Mouse (Mus musculus) layer of hippocampus, adult 8-10 months (tissue): ENCODE results near the gene Rasgef1a. TPM values are rescaled to one million over a fixed set of nuclear protein-coding genes. Genes with fewer than 3 reads are reported as not detected.
A peak's percentile ranks its signal among the peaks of the same experiment; 100 is the strongest.

ENCODE experiments used
- DNase-seq, 2 experiments: peaks; one replicate each; pipeline ENCODE4 v3.0.0; 2022; ENCODE audit warnings: low spot score in 2 of 2
- microRNA-seq, 2 experiments: library from miRNA; unstranded; fragments of <30 nt; microRNA quantifications; one replicate each; pipeline ENCODE4 v1.2.0; 2022
- total RNA-seq, 4 experiments: library from RNA; stranded (reverse); gene quantifications; 2 replicates each; pipeline ENCODE4 v1.2.4; 2022

The Rasgef1a gene
- total RNA-seq, 4 experiments from 2014 or later = 183 to 212 (median 202) TPM

GRCm38 (mm10) chr6:118126577-118126976, 115.3 kb downstream of the Rasgef1a start:
- no peak for DNase-seq

GRCm38 (mm10) chr6:118127198-118127597, 116.0 kb downstream of the Rasgef1a start:
- no peak for DNase-seq

DNA sequence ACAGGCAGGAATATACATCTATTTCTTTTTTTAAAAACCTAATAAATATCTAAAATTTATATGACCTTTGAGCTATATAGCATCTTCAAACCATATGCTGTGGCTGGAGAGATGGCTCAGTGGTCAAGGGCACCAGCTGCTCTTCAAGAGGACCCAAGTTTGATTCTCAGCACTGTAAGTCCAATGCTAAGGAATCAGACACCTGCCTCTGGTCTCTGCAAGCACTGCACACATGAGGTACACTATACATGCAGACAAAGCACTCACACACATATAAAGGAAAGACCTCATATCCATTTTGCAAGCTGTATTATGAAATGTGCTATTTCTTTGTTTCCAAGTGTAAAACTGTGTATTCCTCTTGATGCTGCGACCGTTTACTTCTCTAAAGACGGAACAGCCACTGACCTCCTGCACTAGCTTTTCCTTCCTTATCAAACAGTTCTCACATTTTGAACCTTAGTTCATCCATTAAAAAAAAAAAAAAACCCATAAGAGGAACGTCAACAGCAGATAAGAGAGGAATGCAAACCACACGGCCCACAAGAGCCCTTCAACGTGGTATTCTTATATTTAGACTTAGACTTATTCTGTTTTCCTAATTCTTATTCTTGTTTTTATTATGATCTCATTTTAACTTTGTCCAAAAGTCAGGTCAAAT, 116.7 kb downstream of the Rasgef1a start:
- no peak for DNase-seq

DNA sequence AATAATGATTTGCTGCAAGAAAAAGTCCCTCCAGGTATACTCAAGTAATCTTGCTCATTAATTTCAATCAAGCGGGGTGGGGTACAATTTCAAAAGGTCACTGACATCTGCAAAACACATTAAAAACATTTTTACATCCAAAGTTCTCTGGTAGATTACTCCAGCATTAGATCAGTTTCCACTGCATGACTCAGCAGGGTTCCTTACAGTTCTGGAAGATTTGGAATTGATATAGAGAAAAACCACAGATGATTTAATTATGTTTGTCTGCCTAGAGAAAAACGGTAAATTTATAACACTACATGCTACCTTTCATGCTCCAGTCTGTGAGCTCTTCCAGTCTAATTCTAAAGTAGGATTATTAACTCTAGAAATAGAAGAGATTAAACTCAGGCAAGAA, 118.8 kb downstream of the Rasgef1a start:
- DNase-seq = no peak

DNA sequence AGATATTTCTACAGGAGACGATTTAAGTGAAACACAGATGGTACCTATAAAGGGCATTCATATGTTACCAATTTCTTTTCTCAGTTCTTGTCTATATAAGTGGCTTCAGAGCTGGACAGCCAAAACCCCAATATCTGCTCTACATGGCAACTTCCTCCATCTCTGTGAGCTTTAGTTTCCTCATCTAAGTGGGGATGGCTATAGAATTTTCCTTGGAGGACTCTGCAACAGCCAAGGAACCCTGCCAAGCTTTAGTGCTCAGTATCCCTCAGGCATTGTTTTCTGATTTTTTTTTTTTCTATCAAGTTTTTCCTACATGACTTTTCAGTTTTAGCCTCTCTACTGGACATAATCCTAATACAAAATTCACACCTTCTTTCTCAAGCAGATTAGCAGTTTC, 123.2 kb downstream of the Rasgef1a start:
- no peak for DNase-seq

GRCm38 (mm10) chr6:118137148-118137547, 125.9 kb downstream of the Rasgef1a start:
- no peak for DNase-seq

- peak; percentile 82 to 89 for DNase-seq
Measured at GRCm38 (mm10) chr6:118138731-118139709, 127.8 kb downstream of the Rasgef1a start, which contains the start of gene Csgalnact2. Gene Csgalnact2, minus strand, starts transcription at chr6:118139140.

DNA sequence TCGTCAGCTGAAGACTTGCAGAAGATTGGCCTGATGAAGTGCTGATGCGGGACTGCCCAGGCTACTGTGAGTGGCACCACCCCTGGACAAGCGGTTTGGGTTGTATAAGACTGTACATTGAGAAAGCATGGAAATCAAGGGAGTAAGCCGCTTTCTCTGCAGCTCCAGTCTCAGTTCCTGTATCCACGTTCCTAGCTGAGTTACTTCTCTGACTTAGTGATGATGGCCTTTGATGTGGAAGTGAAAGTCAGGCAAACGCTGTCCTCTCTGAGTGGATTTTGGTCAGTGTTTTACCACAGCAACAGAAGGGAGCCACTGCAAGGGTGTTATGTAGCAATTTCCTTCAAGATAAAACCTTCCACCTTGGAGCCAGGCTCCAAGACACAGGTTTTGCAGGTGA, 129.7 kb downstream of the Rasgef1a start:
- no peak for DNase-seq

Small RNA genes lying within 50 kb of the gene (microRNA-seq; reads per million reads assigned to microRNA genes)
- gene Mir7044 = 46.6 to 57.4 reads per million in 2 experiments

Other genes with a start within 250 kb of the Rasgef1a start
- 10 to 100 TPM; 48.0 to 51.4 (median 50.4) TPM for gene Zfp637, start 170.3 kb upstream of the Rasgef1a start, total RNA-seq
- 10 to 100 TPM; 32.3 to 45.5 (median 38.4) TPM for gene Zfp239, start 149.3 kb upstream of the Rasgef1a start, total RNA-seq
- 100 to 1,000 TPM; 119 to 160 (median 148) TPM for gene Hnrnpf, start 111.1 kb upstream of the Rasgef1a start, total RNA-seq
- not detected for gene Fxyd4, start 73.7 kb upstream of the Rasgef1a start, total RNA-seq
- 10 to 100 TPM; 10.4 to 13.6 (median 12.2) TPM for gene Csgalnact2, start 127.7 kb downstream of the Rasgef1a start, total RNA-seq
- gene Ret, start 186.3 kb downstream of the Rasgef1a start, total RNA-seq = 1 to 10 TPM; 3.1 to 3.9 (median 3.8) TPM